Mouse (Mus musculus) stomach, postnatal 0 days (tissue): ENCODE results near the gene Aimp1. TPM values are rescaled to one million over a fixed set of nuclear protein-coding genes. Genes with fewer than 3 reads are reported as not detected.

Experiments
- ATAC-seq: fragments of 200-750 bp; cut with Nextera tagmentation; 2 replicates; pipeline ENCODE4 v1.8.0; 2017; ENCODE audit not compliant: low FRiP score, low TSS enrichment
- DNase-seq: peaks from one replicate; pipeline ENCODE4 v3.0.0-alpha.2; 2016; ENCODE audit warnings: low spot score
- H3K27ac ChIP-seq: fragments of 300-500 bp; sonication (generic); replicated peaks from 2 replicates; pipeline ENCODE4 v1.5.1; 2014; ENCODE audit warnings: mild to moderate bottlenecking, control low read depth
- H3K27me3 ChIP-seq: fragments of 300-500 bp; sonication (generic); 2 replicates; pipeline ENCODE4 v1.6.1; 2014; ENCODE audit warnings: low read length; ENCODE audit not compliant: control insufficient read depth, insufficient read depth
- H3K36me3 ChIP-seq: fragments of 300-500 bp; sonication (generic); 2 replicates; pipeline ENCODE4 v1.6.1; 2014; ENCODE audit warnings: low read length, mixed read lengths; ENCODE audit not compliant: control insufficient read depth, insufficient read depth
- H3K4me1 ChIP-seq: fragments of 300-500 bp; sonication (generic); replicated peaks from 2 replicates; pipeline ENCODE4 v1.6.1; 2014; ENCODE audit warnings: antibody characterized with exemption; ENCODE audit not compliant: control insufficient read depth, insufficient read depth
- H3K4me2 ChIP-seq: fragments of 300-500 bp; sonication (generic); replicated peaks from 2 replicates; pipeline ENCODE4 v1.6.1; 2014; ENCODE audit warnings: low read depth, mild to moderate bottlenecking, control low read depth, moderate library complexity
- H3K4me3 ChIP-seq: fragments of 300-500 bp; sonication (generic); 2 replicates; pipeline ENCODE4 v1.5.1; 2014; ENCODE audit warnings: low read depth, low read length, control low read depth
- H3K9ac ChIP-seq: fragments of 300-500 bp; sonication (generic); 2 replicates; pipeline ENCODE4 v1.6.1; 2014; ENCODE audit warnings: mild to moderate bottlenecking, low read length, control low read depth, mixed read lengths
- H3K9me3 ChIP-seq: fragments of 300-500 bp; sonication (generic); 2 replicates; pipeline ENCODE4 v1.6.1; 2016; ENCODE audit warnings: low read length; ENCODE audit not compliant: control insufficient read depth
- CTCF ChIP-seq: IDR thresholded peaks from 2 replicates; pipeline ENCODE4 v1.5.1; 2016; ENCODE audit warnings: antibody characterized with exemption, low read depth, mild to moderate bottlenecking, moderate library complexity
- EP300 ChIP-seq: optimal IDR thresholded peaks from 2 replicates; pipeline ENCODE3; 2016; ENCODE audit warnings: antibody characterized with exemption
- WGBS: fragments of 180-500 bp; shearing (Covaris S2); extraction: QIAGEN DNeasy Blood & Tissue Kit; methylation state at CpG from one replicate; pipeline ENCODE4 v1.1.7; 2014; 5-methylcytosine and 5-hydroxymethylcytosine counted together
- polyA plus RNA-seq: library from polyadenylated mRNA; unstranded; fragments of >200 nt; fragmentation: Nextera tagmentation; extraction: Ambion mirVana; gene quantifications from 2 replicates; pipeline ENCODE4 v1.2.1, GENCODE M21; 2015

Gene Aimp1
- polyA plus RNA-seq, 1 experiment from 2014 or later: 55.4 TPM

- Histone ChIP-seq H3K27ac (no peak overlapping the region), H3K4me1 (no peaks in the 10 kb centered on the region), H3K4me2 (no peak overlapping the region), H3K27me3 (no peaks in the 10 kb centered on the region), H3K9me3 (no peaks in the 10 kb centered on the region), H3K9ac (no peak overlapping the region), H3K4me3 (no peak overlapping the region), H3K36me3 (no peaks in the 10 kb centered on the region)
- TF ChIP-seq CTCF: no peak
- no peak for TF ChIP-seq EP300
- ATAC-seq (no peak), DNase-seq (no peak)
- WGBS: 55% methylated on average over 5 of the region's 5 CpGs
Measured at GRCm38 (mm10) chr3:132650191-132650590, 34.0 kb downstream of the Aimp1 start.

- H3K27me3 ChIP-seq: no peaks in the 10 kb centered on the region
- H3K4me3 ChIP-seq: no peak overlapping the region
- H3K9ac ChIP-seq: no peak overlapping the region
- H3K4me1 ChIP-seq: no peaks in the 10 kb centered on the region
- TF ChIP-seq EP300 (no peak), CTCF (no peak)
- H3K4me2 ChIP-seq: no peak overlapping the region
- H3K9me3 ChIP-seq: no peaks in the 10 kb centered on the region
- no peak for DNase-seq
- no peak for ATAC-seq
- no peaks in the 10 kb centered on the region for H3K36me3 ChIP-seq
- H3K27ac ChIP-seq: no peak overlapping the region
- 76% methylated on average over 7 of the region's 7 CpGs for WGBS
Measured at GRCm38 (mm10) chr3:132649368-132649767, 34.8 kb downstream of the Aimp1 start.

DNA sequence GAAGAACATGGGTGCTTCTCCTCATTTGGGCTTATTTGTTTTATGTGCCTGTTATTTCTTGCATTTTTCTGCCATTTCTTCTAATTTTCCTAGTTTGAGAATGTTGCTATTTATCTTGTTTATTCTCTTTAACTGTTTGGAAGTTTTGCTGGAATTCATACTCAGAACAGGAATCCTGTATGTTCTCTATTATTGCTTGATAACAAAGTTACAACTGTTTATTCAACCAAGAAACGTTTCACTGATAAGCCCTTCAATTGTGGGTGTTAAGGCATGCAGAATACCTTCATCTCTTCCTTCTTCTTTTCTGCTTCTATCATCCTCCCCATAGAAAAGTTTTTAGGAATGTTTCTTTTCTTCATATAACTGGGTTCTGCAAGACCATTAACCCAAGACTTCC is 37.4 kb downstream of the Aimp1 start:
- Histone ChIP-seq H3K36me3 (no peaks in the 10 kb centered on the region), H3K4me1 (no peaks in the 10 kb centered on the region), H3K9me3 (no peaks in the 10 kb centered on the region), H3K27me3 (no peaks in the 10 kb centered on the region), H3K4me2 (no peak overlapping the region), H3K9ac (no peak overlapping the region), H3K27ac (no peak overlapping the region), H3K4me3 (no peak overlapping the region)
- TF ChIP-seq CTCF: no peak
- no peak for TF ChIP-seq EP300
- ATAC-seq: no peak
- DNase-seq: no peak
- WGBS: 15% methylated on average over 1 of the region's 1 CpGs

- Histone ChIP-seq H3K4me2 (no peak overlapping the region), H3K36me3 (no peaks in the 10 kb centered on the region), H3K4me3 (no peak overlapping the region), H3K4me1 (no peaks in the 10 kb centered on the region), H3K27me3 (no peaks in the 10 kb centered on the region), H3K9ac (no peak overlapping the region), H3K27ac (no peak overlapping the region), H3K9me3 (no peaks in the 10 kb centered on the region)
- TF ChIP-seq CTCF (no peak), EP300 (no peak)
- no peak for ATAC-seq
- no peak for DNase-seq
- WGBS: 65% methylated on average over 4 of the region's 4 CpGs
Measured at GRCm38 (mm10) chr3:132644071-132644470, 40.1 kb downstream of the Aimp1 start.

- Histone ChIP-seq H3K4me1 (no peaks in the 10 kb centered on the region), H3K27ac (no peak overlapping the region), H3K4me2 (no peak overlapping the region), H3K4me3 (no peak overlapping the region), H3K9ac (no peak overlapping the region), H3K27me3 (no peaks in the 10 kb centered on the region), H3K9me3 (no peaks in the 10 kb centered on the region), H3K36me3 (no peaks in the 10 kb centered on the region)
- WGBS: 51% methylated on average over 3 of the region's 3 CpGs
- TF ChIP-seq EP300 (no peak), CTCF (no peak)
- ATAC-seq: no peak
- DNase-seq: no peak
Measured at GRCm38 (mm10) chr3:132637080-132637479, 47.1 kb downstream of the Aimp1 start.

- no peak overlapping the region for H3K4me2 ChIP-seq
- no peak overlapping the region for H3K9ac ChIP-seq
- ATAC-seq: no peak
- TF ChIP-seq EP300 (no peak), CTCF (no peak)
- no peak overlapping the region for H3K27ac ChIP-seq
- H3K4me1 ChIP-seq: no peaks in the 10 kb centered on the region
- no peaks in the 10 kb centered on the region for H3K9me3 ChIP-seq
- DNase-seq: no peak
- H3K27me3 ChIP-seq: no peaks in the 10 kb centered on the region
- WGBS: 52% methylated on average over 2 of the region's 2 CpGs
- no peak overlapping the region for H3K4me3 ChIP-seq
- no peaks in the 10 kb centered on the region for H3K36me3 ChIP-seq
Measured at GRCm38 (mm10) chr3:132633261-132633660, 50.9 kb downstream of the Aimp1 start.
